Mouse (Mus musculus) thymus, postnatal 25 days (tissue): ENCODE results near the gene Atg101.
"Not testable (repeated sequence)": the region's sequence is repeated elsewhere in the genome, so short reads cannot be mapped to it uniquely, and the experiment has no call there.

Experiments
- DNase-seq: peaks from one replicate; pipeline ENCODE4 v3.0.0; 2022

The Atg101 gene

DNA sequence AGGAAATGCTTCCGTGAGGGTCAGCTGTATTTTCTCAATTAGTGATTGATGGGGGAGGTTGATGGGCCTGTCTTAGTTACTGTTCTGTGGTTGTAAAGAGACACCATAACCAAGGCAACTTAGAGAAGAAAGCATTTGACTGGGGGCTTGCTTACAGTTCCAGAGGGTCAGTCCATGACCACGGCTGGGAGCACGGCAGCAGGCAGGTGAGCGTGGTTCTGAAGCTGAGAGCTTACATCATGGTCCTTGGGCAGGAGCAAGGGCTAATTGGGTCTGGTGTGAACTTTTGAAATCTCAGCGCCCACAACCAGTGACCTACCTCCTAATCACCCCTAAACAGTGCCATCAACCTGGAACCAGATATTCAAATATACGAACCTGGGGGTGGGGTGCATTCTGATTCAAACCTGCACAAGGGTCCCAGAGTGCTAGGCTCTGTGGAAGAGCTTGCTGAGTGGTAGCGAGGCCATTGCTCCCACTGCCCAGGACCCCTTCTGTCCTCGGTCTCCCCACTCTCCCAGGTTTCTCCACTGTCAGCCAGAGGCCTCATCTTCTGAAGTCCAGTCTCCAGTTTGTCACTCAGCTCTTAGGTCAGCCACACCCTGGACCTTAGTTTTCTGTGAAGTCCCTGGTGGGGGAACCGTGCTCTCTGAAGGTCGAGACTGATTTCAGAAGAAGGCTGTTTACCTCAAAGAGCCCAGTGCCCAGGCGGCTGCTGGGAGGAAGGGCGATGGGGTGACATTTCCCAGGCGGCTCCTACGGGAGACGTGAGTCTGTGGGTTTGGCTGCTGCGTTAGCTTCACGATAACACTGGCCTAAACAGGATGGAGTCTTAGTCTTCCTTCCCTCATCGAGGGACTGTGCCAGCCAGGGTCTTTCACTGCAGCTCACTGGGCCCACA, 33.1 kb downstream of the Atg101 start:
- DNase-seq = no peak

DNA sequence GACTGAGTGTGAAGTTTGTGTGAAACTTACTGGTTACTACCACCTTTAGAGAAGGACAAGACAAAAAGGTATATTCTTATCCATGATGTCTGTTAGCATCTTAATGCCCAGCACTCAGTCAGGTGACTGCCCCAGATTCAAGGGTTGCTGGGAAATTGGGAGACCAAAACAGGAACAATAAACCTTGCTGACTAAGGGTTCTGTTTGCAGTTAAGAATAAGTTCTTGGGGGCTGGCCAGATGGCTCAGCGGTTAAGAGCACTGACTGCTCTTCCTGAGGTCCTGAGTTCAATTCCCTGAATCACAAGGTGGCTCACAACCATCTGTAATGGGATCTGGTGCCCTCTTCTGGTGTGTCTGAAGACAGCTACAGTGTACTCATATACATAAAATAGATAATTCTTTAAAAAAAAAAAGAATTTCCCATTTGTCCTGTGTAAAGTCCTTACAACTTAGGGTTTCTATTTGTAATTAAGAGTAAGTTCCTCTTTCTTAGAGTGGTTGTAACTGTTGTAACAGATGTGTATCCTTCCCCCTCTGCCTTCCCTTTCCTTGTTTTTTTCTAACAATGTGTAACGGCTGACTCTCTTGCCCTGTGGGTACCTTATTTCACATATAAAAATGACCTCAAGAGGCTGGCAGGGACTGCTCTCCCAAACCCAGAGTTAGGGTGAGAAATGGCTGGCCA, 33.9 kb downstream of the Atg101 start:
- no peak for DNase-seq

DNA sequence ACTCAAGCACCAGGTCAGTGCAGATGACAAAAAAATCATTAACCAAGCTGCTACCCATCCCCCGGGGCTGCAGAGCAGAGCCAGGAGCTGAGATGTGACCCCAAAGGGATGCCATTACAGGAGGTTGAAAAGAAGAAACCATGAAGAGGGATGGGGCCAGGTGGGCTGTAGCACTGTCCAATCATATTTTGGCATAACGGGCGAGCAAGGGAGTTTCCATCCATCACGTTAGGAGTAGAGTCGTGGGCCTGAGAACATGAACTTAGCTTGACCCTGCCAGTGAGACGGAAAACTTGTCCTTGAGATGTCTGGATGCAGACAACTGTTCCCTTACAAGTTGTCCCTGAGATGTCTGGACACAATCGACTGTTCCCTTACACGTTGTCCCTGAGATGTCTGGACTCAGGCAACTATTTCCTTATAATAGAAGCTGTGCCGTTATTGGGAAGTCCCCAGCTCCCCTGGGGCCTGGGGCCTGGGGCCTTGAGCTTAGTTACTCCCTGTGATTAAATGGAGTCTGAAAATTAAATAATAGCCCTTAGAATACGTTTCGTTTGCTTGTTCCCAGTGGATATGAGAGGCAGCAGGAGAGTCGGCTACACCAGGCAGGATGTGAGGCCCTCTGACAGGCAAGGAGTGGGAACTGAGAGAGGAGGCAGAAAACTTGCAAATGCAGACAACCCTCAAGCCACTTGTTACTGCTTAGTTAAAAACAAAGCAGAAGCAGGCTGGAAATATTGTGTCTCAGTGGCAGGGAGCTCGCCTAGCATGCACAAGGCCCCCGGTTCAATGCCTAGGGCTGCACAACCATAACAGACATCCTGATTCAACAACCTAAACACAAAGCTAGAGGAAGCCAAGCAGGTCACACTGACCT, 35.1 kb downstream of the Atg101 start:
- DNase-seq = no peak

DNA sequence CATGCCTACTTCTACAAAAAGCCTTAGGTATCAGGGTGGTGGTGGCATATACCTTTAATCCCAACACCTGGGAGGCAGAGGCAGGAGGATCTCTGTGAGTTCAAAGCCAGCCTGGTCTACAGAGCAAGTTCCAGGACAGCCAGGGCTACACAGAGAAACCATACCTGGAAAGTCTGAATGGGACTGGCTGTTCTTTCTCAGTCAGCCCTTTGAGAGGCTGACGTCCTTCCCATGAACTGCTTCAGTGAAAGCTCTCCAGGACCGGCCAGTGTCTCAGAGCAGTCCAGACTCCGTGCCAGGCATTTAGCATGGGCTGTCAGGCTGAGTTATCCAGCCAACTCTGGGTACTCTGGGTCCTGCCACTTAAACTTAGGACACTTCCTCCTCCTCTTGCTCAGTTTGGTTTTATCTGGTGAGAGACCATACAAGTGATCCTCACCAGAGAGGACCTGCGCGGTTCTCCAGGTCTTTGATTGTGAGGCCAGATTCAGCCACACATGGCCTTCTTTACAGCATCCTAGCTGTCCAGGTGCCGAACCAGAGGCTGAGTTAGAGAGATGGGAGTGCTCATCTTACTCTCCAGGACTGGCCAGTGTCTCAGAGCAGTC, 36.0 kb downstream of the Atg101 start:
- no peak for DNase-seq

DNA sequence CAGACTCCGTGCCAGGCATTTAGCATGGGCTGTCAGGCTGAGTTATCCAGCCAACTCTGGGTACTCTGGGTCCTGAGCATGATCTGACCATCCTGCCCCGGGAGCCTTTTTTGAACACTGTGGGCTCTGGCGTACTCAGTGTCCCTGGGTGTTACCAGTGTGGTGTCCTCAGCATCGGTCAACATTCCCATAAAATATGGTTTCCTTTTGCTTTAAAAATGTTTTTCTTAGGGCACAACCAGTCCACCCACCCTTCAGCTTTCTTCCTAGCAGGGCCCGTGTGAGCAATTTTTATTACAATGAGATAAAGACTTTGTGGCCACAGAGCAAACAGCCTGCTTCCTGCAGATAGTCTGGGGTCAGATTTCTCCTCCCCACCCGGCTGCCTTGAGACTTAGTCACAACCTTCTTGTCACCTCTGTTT, 36.6 kb downstream of the Atg101 start:
- DNase-seq = no peak

DNA sequence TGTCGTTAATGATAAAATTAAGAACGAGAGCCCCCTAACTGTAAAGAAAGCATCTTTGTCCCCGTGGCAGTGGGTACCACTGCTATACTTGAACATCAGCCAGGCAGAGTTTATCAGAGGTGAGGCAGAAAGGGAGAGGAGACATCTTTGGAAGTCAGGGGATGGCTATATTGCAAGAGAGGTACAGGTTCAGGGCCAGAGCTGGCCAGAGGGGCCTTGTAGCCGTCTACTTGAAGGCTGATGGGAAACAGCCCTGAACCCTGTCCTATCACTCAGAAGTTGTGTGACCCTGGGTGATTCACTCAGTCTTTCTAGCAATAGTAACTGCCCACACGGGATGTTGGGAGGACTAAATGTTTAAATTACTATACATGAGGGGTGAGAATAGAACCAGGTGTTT, 37.1 kb downstream of the Atg101 start:
- DNase-seq = no peak

DNA sequence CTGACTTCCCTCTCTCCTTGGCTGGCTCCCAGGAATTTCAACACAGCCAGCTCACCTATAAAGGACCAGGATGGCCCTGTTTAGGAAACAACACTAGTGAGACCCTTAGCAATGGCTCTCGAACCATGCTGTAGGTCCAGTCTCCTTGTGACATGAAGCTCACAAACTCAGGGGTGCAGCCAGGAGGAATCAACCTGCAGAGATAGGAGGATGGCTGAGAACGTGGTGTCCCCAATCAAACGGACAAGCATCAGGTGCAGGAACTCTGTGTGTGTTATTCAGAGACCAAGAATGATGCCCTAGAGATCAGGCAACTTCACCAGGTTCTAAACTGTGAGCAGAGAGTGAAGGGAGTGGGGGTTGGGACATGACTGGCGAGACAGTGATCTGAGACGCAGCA, 38.0 kb downstream of the Atg101 start:
- no peak for DNase-seq

DNA sequence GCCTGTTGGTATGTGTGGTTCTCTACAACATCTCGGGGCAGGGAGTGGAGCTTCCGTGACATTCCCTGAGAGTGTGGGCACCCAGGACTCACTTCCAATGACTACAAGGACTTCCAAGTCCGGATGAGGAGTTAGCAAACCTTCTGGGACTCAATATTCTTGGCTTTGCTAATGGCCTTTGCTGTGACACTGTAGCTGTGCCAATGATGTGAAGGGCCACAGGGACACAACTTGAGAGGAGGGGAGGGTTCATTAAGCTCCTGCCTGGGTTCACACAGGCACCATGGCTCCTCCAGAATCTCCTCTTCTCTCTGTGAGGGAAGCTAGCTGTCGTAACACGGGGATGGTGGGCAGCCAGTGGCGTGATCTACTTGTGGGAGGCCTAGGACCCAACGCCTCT, 38.6 kb downstream of the Atg101 start:
- DNase-seq = no peak

DNA sequence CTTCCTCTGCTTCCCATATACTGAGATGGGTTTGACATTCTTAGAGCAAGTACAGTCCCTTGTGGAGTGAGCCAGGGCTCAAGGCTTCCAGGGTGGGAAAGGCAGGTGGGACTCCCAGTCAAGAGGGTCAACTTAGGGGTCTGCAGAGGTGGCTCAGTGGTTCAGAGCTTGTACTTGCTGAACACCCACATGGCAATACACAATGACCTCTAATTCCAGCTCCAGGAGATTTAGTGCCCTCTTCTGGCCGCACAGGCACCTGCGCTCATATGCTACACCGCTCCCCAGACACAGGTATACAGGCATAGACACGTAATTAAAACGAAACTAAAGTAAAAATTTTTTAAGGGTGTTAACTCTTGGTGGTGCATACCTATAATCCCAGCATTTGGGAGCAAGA, 39.4 kb downstream of the Atg101 start:
- DNase-seq = no peak

DNA sequence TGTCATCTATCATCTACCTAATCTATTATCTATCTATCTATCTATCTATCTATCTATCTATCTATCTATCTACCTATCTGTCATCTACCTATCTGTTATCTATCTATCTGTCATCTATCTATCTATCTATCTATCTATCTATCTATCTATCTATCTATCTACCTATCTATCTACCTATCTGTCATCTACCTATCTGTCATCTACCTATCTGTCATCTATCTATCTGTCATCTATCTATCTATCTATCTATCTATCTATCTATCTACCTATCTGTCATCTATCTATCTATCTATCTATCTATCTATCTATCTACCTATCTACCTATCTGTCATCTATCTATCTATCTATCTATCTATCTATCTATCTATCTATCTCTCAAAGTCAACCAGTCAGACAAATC, 40.3 kb downstream of the Atg101 start:
- not testable (repeated sequence) for DNase-seq

DNA sequence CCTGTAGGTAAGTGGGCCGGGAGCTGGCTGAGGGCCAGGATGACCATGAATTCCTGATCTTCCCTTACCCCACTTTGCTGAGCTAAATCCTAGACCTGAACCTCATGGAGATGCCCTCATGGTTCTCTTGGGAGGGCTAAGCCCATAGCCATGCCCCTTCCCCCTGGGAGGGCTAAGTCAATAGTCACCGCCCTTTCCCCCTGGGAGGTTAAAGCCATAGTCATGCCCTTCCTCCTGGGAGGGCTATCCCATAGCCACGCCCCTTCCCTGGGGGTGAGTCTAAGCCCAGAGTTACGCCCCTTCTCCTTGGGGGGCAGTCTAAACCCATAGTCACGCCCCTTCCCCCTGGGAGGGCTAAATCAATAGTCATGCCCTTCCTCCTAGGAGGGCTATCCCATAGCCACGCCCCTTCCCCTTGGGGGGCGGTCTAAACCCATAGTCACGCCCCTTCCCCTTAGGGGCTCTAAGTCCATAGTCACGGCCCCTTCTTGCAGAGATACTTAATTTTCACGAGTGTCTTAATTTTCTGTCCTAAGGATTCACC, 42.0 kb downstream of the Atg101 start:
- no peak for DNase-seq

DNA sequence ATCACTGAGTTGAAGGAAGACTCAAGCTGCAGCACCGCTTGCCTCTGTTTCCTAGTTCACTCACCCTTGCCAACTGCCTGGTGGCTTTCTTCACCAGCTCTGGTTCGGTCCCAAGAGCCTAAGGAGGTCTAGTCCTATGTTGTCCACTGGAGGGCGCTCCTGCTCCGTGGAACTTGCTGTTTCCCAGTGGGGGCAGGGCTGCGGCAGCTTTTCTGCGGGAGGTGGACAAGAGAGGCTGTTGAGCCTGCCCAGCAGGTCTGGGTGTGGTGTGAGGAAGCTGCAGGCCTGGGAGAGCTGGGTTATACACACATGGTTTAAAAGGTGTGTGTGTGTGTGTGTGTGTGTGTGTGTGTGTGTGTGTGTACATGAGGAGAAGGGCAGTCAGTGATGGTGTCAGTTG, 43.2 kb downstream of the Atg101 start:
- DNase-seq = peak; percentile 57

DNA sequence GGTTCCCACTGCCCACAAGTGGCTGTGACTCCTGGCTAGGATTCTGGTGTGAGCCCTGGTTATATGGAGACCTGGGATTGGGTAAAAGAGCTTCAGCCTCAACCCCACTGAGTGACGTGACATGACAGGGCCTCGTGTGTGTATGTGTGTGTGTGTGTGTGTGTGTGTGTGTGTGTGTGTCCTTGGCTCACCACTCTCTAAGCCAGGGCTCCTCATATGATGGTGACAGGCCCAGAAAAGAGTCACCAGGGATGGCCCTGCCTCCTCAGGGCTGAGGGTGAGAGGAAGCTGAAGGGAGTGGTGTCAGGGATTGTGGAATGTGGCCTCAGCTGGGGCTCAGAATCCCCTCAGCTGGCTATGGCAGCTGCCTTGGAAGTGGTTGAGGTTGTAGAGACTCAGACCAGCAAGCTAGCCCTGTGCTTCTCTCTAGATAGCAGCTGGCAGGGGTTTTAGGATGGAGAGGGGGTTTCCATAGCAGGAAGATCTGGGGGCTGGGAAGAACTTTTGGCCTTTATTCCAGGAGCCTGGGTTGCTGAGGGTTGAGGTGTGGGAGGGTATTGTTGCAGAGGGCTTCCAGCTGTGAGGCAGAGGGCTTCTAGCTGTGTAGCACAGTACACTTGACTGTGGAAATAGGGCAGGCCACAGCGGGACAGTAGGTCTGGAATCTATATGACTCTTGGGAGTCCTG, 44.9 kb downstream of the Atg101 start:
- DNase-seq = no peak

DNA sequence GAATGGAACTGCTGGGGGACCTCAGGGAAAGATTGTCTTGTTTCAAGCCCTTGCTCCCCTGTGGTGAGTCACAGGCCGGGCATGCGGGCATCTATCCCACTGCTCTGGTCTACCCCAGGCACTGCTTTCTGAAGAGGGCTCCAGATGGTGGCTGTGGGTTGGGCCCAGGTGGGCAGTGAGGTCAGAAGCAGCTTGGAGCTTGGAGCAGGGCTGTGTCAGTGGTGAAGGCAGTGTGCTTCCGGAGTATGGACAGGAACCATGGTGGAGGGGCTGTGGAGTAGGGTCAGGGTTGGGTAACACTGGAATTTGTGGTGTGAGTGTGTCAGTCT, 45.5 kb downstream of the Atg101 start:
- DNase-seq = no peak

DNA sequence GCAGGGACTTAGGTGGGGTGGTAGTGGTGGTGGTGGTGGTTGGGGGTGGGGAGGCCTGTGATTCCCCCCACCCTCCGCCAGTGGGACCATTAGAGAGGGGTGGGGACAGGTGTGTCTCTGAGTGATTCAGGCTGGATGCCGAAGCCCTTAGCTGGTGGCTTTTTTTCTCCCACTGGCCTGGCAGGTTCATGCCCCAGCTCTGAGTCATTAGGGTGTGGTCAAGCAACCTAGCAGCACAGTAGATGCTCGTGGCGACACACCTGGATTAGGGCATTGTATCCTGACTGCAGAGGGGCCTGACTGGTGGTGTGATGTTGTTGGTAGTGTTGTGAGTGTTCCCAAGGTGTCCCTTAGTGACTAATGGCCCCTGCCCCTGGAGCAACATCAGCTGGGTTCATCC, 47.0 kb downstream of the Atg101 start:
- DNase-seq = no peak

DNA sequence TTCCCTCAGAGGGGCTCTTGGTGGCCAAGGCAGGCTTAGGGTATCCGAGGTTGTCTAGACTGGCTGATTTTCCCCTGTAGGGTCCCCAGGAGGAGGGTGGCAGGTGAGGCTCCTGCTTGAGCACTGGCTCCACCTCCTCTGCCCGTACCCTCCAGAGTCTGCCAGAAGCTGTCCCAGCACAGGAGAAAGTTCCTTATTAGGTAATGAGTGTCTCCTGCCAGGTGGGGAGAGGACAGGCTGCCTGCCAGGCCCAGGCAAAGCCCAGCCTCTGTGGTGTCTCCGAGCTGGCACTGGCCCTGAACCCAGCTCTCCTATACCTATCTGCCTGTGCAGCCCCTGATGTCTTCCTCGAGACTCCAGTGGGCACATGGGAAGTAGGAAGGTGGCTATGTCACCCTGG, 48.3 kb downstream of the Atg101 start:
- no peak for DNase-seq

DNA sequence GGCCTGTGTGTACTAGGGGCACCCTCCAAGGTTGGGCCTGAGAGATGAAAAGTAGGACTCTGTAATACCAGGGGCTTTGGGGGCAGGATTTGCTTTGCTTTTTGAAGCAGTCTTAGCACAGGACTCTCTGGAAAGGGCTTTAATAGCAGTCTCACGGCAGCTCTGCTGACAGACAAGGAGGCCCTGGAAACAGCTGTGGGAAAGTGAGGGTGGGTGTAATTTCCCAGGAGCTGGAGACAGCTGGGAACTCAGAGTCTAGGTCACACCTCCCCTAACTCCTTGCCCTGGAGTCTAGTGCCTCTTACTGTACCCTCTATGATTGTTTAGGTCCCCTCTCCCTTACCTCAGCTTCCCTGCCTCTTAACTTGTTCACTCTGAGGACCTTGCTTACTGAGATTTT, 49.1 kb downstream of the Atg101 start:
- no peak for DNase-seq

DNA sequence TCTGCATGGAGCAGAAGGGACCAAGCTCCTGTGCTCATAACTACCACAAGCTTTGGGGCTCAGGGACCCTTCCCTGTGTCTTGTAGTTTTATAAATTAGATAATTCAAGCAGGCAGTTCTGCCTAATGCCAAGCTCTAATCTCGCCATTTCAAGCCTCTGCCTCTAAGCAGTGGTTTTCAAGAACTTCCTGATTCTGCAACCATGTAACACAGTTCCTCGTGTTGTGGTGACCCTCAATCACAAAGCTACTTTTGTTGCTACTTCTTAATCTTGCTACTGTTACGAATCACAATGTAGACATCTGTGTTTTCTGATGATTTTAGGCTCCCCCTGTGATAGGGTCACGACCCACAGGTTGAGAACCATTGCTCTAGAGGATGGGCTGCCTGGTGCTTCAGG, 49.6 kb downstream of the Atg101 start:
- DNase-seq = no peak

DNA sequence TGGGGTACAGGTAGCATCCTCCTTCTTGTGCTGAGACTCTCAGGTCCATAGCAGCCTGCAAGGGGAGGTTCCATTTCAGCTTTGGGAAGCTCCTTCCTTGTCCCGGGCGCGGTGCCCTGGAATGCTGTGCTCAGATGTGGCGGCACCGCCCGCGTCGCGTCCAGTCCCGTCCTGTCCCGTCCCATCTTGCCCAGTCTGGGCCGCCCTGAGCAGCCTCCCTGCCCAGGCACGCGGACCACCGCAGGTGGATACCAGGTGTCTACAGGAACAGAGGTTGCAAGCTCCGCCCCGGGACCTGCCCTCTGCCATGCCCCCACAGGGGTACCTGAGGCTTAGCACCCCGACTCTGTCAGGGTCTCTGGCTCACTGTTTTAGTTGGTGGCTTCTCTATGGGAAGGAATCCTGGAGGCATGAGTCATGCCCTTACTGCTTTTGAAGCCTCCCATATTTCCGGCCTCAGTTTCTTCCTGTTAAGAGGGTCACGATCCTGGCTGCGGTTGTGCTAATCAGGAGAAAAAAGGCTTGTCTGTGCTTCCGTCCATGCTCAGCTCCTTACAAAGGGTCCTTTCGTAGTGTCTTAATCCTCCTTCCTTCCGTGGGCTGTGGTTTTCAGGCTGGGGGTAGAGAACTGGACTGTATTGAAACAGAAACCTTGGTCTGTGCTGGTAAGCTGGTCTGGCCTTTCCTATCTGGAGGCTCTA, 52.6 kb downstream of the Atg101 start:
- no peak for DNase-seq

DNA sequence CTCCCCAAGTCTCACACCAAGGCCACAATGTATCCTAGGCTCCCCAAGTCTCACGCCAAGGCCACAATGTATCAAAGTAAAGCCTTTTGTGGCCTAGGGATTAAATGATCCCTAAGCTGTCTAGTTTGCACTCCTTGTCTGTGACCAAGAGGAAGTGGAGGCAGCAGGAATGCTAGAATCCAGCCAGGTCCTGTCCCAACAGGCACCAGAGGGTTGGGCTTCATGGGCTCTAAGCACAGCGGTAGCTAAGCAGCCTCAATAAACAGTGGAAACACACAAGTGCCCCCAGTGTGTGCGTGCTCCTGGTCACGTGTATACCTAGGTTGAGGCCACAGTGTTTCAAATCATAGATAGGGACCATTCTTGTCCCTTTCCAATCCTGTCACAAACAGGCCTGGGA, 54.3 kb downstream of the Atg101 start:
- no peak for DNase-seq

DNA sequence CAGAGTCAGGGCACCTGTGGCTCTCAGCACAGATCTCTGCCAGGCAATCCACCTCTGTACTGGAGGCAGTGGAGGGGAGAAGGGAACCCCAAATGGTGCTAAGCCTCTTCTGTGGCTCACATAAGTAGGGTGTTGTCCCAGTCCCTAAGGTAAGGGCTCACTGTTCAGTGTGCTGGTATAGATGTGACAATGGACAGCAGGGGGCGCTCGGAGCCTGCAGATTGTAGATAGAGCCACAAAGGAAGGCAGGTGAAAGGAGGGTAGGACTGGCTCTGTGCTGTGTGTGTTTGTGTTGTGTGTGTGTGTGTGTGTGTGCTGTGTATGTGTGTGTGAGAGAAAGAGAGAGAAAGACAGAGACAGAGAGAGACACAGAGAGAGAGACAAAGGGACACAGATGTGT, 55.5 kb downstream of the Atg101 start:
- peak; percentile 81 for DNase-seq
